Mouse (Mus musculus): ENCODE results near the gene Ppm1n. TPM values are rescaled to one million over a fixed set of nuclear protein-coding genes. Genes with fewer than 3 reads are reported as not detected.

Gene Ppm1n
- polyA plus RNA-seq, 1 experiment from 2014 or later: not detected

DNA sequence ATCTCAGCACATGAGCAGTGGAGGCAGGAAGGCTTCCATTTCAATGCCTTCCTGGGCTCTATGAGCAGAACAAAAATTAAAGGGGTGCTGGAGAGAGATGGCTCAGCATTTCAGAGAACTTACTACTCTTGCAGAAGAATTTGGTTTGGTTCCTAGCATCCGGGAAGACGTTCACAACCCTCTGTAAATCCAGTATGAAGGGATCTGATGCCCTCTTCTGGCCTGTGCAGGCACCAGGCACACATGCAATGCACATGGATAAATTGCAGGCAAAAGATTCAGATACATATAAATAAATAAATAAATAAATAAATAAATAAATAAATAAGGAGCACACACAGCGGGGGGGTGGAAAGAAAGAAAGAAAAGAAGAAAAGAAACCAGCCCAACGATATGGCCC is 3.6 kb downstream of the Ppm1n start:
- Histone ChIP-seq H3K9ac (no peak overlapping the region), H3K4me3 (no peak overlapping the region), H3K4me2 (replicated peaks) (no peak overlapping the region), H3K27me3 (peaks cover 42% of the 10 kb centered on the region), H3K36me3 (no peaks in the 10 kb centered on the region), H3K4me1 (no peaks in the 10 kb centered on the region; the same call in 1 of the 2 replicates), H3K9me3 (no peaks in the 10 kb centered on the region), H3K27ac (no peak overlapping the region)
- no peak for ATAC-seq (ENCODE audit: insufficient number of reproducible peaks, insufficient read depth, low FRiP score, low TSS enrichment)
- 45% methylated on average over 4 of the region's 4 CpGs for WGBS

DNA sequence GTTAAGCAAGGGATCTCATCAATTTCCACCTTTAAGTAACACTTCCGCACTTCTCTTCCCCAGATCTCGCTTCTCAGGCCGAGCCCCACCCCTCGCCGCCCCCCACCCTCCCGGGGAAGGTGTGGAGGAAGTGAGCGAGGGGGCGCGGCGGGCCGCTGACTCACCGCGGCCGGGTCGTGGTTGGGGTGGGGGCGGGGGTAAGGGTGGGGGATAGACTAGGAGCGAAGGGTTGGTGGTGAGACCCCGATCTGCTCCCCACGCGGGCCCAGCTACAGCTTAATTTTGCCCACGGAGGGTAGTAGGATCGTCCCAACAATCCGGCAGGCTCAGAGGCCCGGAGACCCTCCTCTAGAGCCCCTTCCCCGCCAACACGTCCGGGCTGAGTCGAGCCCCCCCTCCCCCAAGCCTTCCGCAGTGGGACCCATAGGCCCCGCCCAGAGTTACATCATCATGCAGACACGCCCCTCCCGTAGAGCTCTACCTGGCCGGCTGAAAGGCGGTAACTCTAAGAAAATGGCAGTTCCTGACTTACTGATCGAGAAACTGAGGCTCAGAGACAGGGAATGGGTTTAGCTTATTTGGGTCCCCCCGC is 7.6 kb downstream of the Ppm1n start:
- H3K27ac ChIP-seq: peak overlapping the region; percentile 93
- H3K4me2 ChIP-seq (replicated peaks): peak overlapping the region; percentile 99
- WGBS: under 1% methylated on average over 35 of the region's 36 CpGs
- peak overlapping the region; percentile 87 for H3K9ac ChIP-seq
- H3K36me3 ChIP-seq: 0 out of 2 replicates have a peak, but pooled peaks cover 4% of the 10 kb centered on the region
- peaks cover 19% of the 10 kb centered on the region for H3K4me1 ChIP-seq
- ATAC-seq (ENCODE audit: insufficient number of reproducible peaks, insufficient read depth, low FRiP score, low TSS enrichment): peak; percentile 65
- no peaks in the 10 kb centered on the region for H3K9me3 ChIP-seq
- 0 out of 2 replicates have a peak, but pooled peaks cover 4% of the 10 kb centered on the region for H3K27me3 ChIP-seq
- H3K4me3 ChIP-seq: peak overlapping the region; percentile 93

DNA sequence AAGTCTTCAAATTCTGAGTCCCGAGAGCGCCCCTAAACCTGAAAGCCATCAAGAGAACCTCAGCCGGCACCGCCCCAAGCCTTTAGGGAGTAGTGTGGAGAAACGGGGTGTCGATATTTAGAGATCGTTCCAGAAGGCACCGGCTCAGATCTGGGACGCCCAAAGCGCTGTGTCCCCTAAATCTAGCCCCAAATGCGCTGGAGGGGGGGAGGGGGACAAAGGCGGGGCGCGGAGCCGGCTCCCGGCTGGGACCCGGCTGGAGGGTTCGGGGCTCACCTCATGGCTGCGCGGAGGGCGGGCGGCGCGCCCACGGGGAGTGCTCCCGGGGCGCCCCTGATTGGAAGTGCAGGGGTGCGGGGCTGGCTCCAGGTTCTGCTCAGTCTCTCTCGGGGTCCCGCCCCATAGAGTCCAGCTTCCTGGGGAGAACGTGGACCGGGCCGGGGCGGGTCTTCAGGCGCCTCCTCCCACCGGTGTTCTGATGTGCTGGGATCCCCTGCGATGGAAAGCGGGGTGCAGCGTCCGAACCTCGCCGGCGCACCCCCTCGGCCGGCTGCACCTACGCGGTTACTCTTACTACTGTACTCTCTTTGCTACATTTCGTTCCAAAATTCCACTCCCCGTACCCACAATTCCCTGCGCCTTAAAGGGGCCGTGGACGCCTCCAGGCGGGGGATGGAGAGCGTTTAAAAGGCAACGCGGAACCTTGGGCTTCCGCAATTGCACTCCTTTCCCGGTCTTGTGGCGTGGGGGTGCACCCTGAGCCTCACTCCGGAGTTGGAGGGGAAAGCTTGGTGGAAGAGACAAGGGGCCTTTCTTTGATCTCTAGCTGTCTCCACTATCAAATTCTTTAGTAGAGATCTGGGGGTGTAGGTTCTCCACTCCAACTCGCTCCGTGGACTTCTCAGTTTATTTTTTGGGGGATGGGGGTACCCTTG is 8.4 kb downstream of the Ppm1n start, which contains the start of gene Vasp:
Gene Vasp (minus strand): TSS at position 580 of the 935 bp plus-strand sequence.
- Histone ChIP-seq H3K4me3 (peak within 1 kb of the TSS; percentile 93), H3K4me2 (replicated peaks) (peak within 1 kb of the TSS; percentile 99), H3K9me3 (no peaks in the 10 kb centered on the region), H3K4me1 (peaks cover 19% of the 10 kb centered on the region), H3K27me3 (no peaks in the 10 kb centered on the region), H3K9ac (peak within 1 kb of the TSS; percentile 87), H3K36me3 (0 out of 2 replicates have a peak, but pooled peaks cover 4% of the 10 kb centered on the region), H3K27ac (peak within 1 kb of the TSS; percentile 93)
- ATAC-seq (ENCODE audit: insufficient number of reproducible peaks, insufficient read depth, low FRiP score, low TSS enrichment): peak; percentile 73
- WGBS: under 1% methylated on average over 61 of the region's 62 CpGs

DNA sequence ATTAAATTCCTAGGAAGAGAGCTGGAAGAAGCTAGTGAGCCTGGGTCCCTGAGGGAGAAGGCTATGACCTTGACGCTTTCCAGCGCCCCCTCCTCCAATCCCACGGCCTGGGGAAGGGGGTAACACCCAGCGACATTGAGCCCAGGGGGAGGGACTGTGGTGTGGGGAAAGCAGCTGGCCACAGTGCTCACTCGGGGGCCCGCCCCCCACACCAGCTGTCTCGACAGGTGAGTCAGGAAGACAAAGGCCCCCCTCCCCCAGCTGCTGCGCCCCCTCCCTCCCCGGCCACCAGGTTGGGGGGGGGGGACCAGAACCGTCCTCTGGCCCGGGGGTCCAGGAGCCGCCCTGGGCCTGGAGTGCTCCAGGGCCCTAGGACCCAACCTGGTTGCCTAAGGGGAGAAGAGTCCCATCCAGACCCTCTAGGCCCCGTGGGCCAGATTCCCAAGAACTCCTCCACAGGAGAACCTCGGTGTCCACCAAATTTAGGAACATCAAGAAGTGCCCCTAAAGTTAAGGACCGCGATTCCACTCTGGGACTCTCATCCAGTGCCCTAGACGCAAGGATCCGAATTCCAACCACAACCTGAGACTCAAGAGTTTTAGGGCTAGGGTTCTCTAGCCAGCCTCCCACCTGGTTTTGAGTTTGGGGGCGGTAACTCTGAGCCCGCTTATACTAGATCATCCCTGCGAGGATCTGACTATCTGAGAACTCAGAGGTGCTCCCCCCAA is 9.2 kb downstream of the Ppm1n start:
- no peak for ATAC-seq (ENCODE audit: insufficient number of reproducible peaks, insufficient read depth, low FRiP score, low TSS enrichment)
- Histone ChIP-seq H3K4me3 (peak overlapping the region; percentile 93), H3K27ac (peak overlapping the region; percentile 93), H3K4me1 (peaks cover 19% of the 10 kb centered on the region), H3K9me3 (no peaks in the 10 kb centered on the region), H3K36me3 (0 out of 2 replicates have a peak, but pooled peaks cover 5% of the 10 kb centered on the region), H3K27me3 (no peaks in the 10 kb centered on the region), H3K4me2 (replicated peaks) (peak overlapping the region; percentile 99), H3K9ac (peak overlapping the region; percentile 87)
- 0% methylated on average over 19 of the region's 21 CpGs for WGBS

DNA sequence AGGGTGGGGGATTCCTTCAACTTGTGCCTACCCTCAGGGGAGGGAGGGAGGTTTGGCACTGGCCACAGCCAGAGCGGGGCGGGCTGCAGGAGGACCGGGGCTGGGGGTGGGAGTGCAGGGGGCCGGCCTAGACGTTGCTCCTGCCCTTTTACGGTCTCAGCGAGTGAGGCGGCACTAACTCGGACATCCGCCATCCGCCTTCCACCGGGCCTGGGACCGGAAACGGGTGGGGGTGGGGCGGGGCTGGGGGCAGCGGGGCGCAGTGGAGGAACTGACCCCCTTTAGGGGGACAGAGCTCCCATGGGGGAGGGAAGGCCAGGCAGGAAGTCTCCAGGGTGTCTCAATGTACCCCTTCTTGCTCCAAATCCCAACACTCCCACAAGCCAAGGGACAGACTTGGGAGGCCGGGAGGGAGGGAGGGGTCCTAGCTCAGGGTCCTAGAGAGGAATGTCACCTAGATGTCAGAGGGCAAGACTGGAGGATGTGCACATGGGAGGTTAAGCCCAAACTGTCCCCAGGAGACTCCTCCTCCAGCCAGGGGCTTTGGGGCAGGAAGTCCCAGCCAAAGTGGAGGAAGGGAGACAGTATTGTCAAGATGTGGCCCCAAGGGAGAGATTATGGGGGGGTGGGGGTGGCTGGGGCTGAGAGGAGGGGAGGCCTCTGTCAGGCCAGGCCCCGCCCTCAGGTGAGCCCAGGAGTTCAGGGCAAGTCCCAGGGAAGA is 10.0 kb downstream of the Ppm1n start:
- Histone ChIP-seq H3K4me3 (peak overlapping the region; percentile 93), H3K4me1 (peaks cover 19% of the 10 kb centered on the region), H3K9me3 (no peaks in the 10 kb centered on the region), H3K9ac (peak overlapping the region; percentile 87), H3K27me3 (no peaks in the 10 kb centered on the region), H3K27ac (peak overlapping the region; percentile 93), H3K36me3 (peaks cover 11% of the 10 kb centered on the region; the same call in 1 of the 2 replicates), H3K4me2 (replicated peaks) (peak overlapping the region; percentile 99)
- ATAC-seq (ENCODE audit: insufficient number of reproducible peaks, insufficient read depth, low FRiP score, low TSS enrichment): 0 out of 2 replicates have a peak, but pooled peaks have one; percentile 36
- WGBS: 1% methylated on average over 17 of the region's 19 CpGs

DNA sequence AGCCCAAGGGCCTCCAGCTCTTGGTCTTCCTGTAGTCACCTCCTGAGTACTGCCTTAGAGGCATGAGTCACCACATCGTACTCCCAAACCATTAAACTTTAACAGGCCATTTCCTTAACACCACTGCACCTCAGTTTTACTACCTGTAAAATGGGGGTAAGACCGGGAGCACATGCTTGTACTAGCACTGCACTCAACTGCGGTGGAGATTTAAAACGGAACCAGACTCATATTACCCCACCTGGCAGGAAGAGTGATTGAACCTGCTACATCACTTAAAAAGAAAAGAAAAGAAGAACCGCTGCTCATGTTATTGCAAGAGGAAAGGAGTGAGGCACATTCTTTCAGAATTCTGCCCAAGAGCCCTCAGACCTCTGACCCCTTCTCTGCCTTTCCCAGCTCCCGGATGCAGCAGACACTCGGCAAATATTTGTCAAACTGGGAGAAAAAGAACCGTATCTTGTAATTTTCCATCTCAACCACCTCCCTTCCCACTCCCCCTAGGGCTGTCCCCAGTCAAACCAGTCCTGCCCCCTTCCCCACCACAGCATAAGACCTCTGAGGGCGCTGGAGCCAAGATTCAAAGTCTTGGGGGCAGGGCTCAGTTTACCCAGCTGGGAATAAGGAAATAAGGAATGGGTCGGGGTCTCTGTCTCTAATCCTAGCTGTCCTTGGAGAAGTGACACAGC is 10.7 kb downstream of the Ppm1n start:
- Histone ChIP-seq H3K4me1 (peaks cover 19% of the 10 kb centered on the region), H3K4me2 (replicated peaks) (peak overlapping the region; percentile 99), H3K27me3 (no peaks in the 10 kb centered on the region), H3K9ac (peak overlapping the region; percentile 87), H3K27ac (peak overlapping the region; percentile 93), H3K36me3 (peaks cover 19% of the 10 kb centered on the region), H3K9me3 (no peaks in the 10 kb centered on the region), H3K4me3 (peak overlapping the region; percentile 93)
- 29% methylated on average over 10 of the region's 10 CpGs for WGBS
- no peak for ATAC-seq (ENCODE audit: insufficient number of reproducible peaks, insufficient read depth, low FRiP score, low TSS enrichment)

DNA sequence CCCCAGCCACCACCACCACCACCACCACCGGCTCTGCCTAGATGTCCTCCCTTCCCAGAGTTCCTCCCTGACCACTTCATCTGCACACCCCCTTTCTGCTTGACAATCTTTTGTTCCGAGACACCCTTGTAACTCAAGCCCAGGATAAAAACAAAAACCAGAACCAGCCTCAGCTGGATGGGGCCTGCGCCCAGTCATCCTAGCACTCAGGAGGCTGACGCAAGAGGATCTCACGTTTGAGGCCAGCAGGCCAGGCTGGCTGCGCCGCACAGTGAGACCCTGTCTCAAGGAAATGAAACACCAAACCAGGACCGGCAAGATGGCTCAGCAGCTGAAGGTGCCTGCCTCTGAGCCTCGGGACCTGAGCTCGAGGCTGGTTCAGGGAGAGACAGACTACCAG is 12.8 kb downstream of the Ppm1n start:
- whole genome bisulfite sequencing: 64% methylated on average over 10 of the region's 10 CpGs
- H3K9ac ChIP-seq: no peak overlapping the region
- no peak overlapping the region for H3K27ac ChIP-seq
- no peaks in the 10 kb centered on the region for H3K9me3 ChIP-seq
- peaks cover 19% of the 10 kb centered on the region for H3K4me1 ChIP-seq
- H3K4me2 ChIP-seq (replicated peaks): no peak overlapping the region
- H3K4me3 ChIP-seq: no peak overlapping the region
- peaks cover 39% of the 10 kb centered on the region for H3K36me3 ChIP-seq
- H3K27me3 ChIP-seq: no peaks in the 10 kb centered on the region
- ATAC-seq (ENCODE audit: insufficient number of reproducible peaks, insufficient read depth, low FRiP score, low TSS enrichment): no peak

DNA sequence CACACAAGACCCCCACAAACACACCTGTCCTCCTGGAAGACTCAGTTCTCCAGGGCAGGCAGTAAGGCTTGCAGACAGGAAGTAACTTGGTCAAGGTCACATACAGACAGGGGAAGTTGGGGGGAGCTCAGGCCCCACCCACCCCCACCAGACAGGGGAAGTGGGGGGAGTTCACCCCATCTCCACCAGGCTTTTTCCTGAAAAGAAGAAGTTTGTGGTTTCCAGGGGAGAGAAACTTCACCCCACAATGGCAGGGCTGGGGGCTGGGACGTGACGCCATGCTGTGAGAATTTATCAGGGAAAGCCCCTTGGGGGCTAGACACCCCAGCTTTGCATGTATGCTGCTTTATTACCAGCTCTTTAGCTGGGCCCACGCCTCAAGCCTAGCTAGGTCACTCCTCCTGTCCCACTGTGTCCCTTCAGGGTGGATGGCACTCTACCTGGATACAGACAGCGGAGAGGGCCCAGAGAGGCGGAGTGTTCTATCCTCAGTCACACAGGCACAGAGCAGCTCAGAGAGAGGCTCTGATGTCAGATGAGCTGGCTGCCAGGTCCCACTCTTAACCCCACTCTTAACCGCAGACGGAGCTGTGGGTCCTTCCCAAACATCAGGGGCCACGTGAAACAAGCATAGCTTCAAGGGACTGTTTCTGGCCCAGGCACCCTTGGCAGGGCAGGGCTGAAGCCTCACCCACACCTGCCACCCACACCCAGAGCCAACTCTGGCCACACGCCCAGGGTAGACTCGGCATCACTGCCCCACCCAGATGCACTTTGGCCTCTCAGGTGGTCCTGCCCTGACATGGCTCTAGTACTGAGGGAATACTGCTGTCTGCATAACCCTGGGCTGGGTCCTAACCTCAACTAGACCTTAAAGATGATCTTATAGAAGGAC is 13.7 kb downstream of the Ppm1n start:
- Histone ChIP-seq H3K4me2 (replicated peaks) (no peak overlapping the region), H3K9me3 (no peaks in the 10 kb centered on the region), H3K9ac (no peak overlapping the region), H3K27ac (no peak overlapping the region), H3K4me3 (no peak overlapping the region), H3K4me1 (peaks cover 19% of the 10 kb centered on the region), H3K27me3 (no peaks in the 10 kb centered on the region), H3K36me3 (peaks cover 48% of the 10 kb centered on the region)
- no peak for ATAC-seq (ENCODE audit: insufficient number of reproducible peaks, insufficient read depth, low FRiP score, low TSS enrichment)
- WGBS: 81% methylated on average over 10 of the region's 10 CpGs

DNA sequence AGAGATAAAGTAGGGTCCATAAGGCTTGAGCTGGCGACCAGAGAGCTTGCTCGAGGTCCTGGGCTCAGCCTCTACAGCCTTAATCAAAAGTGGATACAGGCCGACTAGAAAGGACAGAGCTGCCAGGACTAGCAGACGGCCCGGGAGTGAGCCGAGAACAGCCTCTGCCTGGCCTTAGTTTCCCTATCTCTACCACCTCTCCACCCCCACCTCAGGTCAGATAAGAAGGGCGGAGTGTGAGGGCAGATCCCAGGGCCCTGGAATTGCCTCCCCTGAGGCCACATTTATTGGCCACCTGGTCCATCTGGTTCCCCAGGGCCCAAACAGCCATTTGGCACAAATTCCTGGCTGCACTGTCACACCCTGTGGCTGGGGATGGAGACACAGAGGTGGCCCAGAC is 14.7 kb downstream of the Ppm1n start:
- no peak overlapping the region for H3K4me3 ChIP-seq
- no peak overlapping the region for H3K27ac ChIP-seq
- no peaks in the 10 kb centered on the region for H3K27me3 ChIP-seq
- no peaks in the 10 kb centered on the region for H3K9me3 ChIP-seq
- no peak overlapping the region for H3K4me2 ChIP-seq (replicated peaks)
- H3K9ac ChIP-seq: no peak overlapping the region
- 85% methylated on average over 7 of the region's 7 CpGs for WGBS
- no peak for ATAC-seq (ENCODE audit: insufficient number of reproducible peaks, insufficient read depth, low FRiP score, low TSS enrichment)
- peaks cover 14% of the 10 kb centered on the region for H3K4me1 ChIP-seq
- H3K36me3 ChIP-seq: peaks cover 58% of the 10 kb centered on the region

DNA sequence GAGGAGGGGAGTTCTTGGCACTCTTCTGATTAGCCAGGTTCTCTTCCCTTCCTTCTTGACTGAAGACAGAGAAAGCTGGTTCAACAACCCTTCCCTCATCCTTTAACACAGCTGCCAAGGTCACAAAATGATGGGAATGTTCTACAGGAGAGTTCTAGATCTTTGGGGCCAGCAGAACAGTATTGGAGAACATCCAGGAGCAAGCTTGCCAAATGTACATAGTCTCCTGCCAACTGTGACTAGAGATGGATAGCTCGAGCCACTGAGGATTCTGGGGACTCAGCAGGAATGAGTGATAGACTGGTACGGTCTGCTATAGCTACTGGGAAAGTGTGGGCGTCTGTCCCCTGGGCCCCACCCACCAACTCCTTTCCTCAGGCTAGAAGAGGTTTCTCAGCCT is 21.5 kb downstream of the Ppm1n start:
- no peak overlapping the region for H3K9ac ChIP-seq
- 85% methylated on average over 3 of the region's 3 CpGs for WGBS
- no peaks in the 10 kb centered on the region for H3K27me3 ChIP-seq
- no peak for ATAC-seq (ENCODE audit: insufficient number of reproducible peaks, insufficient read depth, low FRiP score, low TSS enrichment)
- no peaks in the 10 kb centered on the region for H3K9me3 ChIP-seq
- no peak overlapping the region for H3K4me2 ChIP-seq (replicated peaks)
- H3K36me3 ChIP-seq: peaks cover 74% of the 10 kb centered on the region
- no peak overlapping the region for H3K27ac ChIP-seq
- no peak overlapping the region for H3K4me3 ChIP-seq
- H3K4me1 ChIP-seq: no peaks in the 10 kb centered on the region

Data from embryonic facial prominence, embryonic 12.5 days (tissue).